Mouse (Mus musculus) MEL (cell line): Measurements from ENCODE around the gene Eif2d. TPM values are rescaled to one million over a fixed set of nuclear protein-coding genes. Genes with fewer than 3 reads are reported as not detected.
A peak's percentile ranks its signal among the peaks of the same experiment; 100 is the strongest.

Experiments
- DNase-seq: peaks from one replicate; pipeline ENCODE4 v3.0.0; 2011; ENCODE audit warnings: low read depth, low spot score
- H3K27ac ChIP-seq: 2 replicates; pipeline ENCODE4 v1.5.1; 2012; ENCODE audit warnings: low read depth, mild to moderate bottlenecking, control low read depth, low read length, moderate library complexity; ENCODE audit not compliant: control insufficient read depth
- H3K27me3 ChIP-seq, 2 experiments: fragments of 150-350 bp in 1 of 2; sonication (generic) in 1 of 2; 2 replicates each; pipeline ENCODE4 v1.6.1; 2012; ENCODE audit warnings: low read length in 2 of 2, mild to moderate bottlenecking in 2 of 2, improper control_type of control experiment in 1 of 2, moderate library complexity in 1 of 2; ENCODE audit not compliant: insufficient read depth in 2 of 2, control insufficient read depth in 1 of 2
- H3K36me3 ChIP-seq, 2 experiments: 2 replicates each; pipeline ENCODE4 v1.6.1; 2012 to 2014; ENCODE audit warnings: low read length in 2 of 2, improper control_type of control experiment in 1 of 2, inconsistent platforms in 1 of 2, mild to moderate bottlenecking in 1 of 2; ENCODE audit not compliant: insufficient read depth in 2 of 2, control insufficient read depth in 1 of 2
- H3K4me1 ChIP-seq, 2 experiments: fragments of 150-350 bp in 1 of 2; sonication (generic) in 1 of 2; 2 replicates each; pipeline ENCODE4 v1.6.1; 2012; ENCODE audit warnings: low read length in 2 of 2, improper control_type of control experiment in 1 of 2, mild to moderate bottlenecking in 1 of 2; ENCODE audit not compliant: insufficient read depth in 2 of 2, control insufficient read depth in 1 of 2
- H3K4me3 ChIP-seq, 2 experiments: fragments of 150-350 bp in 1 of 2; sonication (generic) in 1 of 2; 2 replicates each; pipeline ENCODE4 v1.5.1; 2012; ENCODE audit warnings: low read depth in 2 of 2, low read length in 2 of 2, mild to moderate bottlenecking in 2 of 2, moderate library complexity in 2 of 2, control low read depth in 1 of 2, improper control_type of control experiment in 1 of 2; ENCODE audit not compliant: control insufficient read depth in 1 of 2, insufficient read depth in 1 of 2
- H3K79me2 ChIP-seq: 2 replicates; pipeline ENCODE4 v1.6.1; 2012; ENCODE audit warnings: mild to moderate bottlenecking, low read length, moderate library complexity; ENCODE audit not compliant: control insufficient read depth, poor library complexity, insufficient read depth
- H3K9ac ChIP-seq: 2 replicates; pipeline ENCODE4 v1.6.1; 2012; ENCODE audit warnings: low read depth, mild to moderate bottlenecking, control low read depth, low read length, moderate library complexity; ENCODE audit not compliant: control insufficient read depth, poor library complexity, severe bottlenecking
- H3K9me3 ChIP-seq: fragments of 150-350 bp; sonication (generic); replicated peaks from 2 replicates; pipeline ENCODE4 v1.6.1; 2012; ENCODE audit warnings: mild to moderate bottlenecking, low read length, improper control_type of control experiment, moderate library complexity; ENCODE audit not compliant: insufficient read depth
- BHLHE40 ChIP-seq: IDR thresholded peaks from 2 replicates; pipeline ENCODE4 v1.6.1; 2012; ENCODE audit warnings: low read depth, mild to moderate bottlenecking, inconsistent platforms, low read length, improper control_type of control experiment, borderline replicate concordance
- EP300 ChIP-seq, 2 experiments: IDR thresholded peaks; 2 replicates each; pipeline ENCODE4 v1.6.1; 2011; ENCODE audit warnings: improper control_type of control experiment in 2 of 2, low read length in 2 of 2, low read depth in 1 of 2, mild to moderate bottlenecking in 1 of 2
- ETS1 ChIP-seq: IDR thresholded peaks from 2 replicates; pipeline ENCODE4 v1.6.1; 2012; ENCODE audit warnings: low read depth, mild to moderate bottlenecking, inconsistent platforms, low read length, improper control_type of control experiment, moderate library complexity
- GABPA ChIP-seq: IDR thresholded peaks from 2 replicates; pipeline ENCODE4 v1.6.1; 2012; ENCODE audit warnings: low read depth, mild to moderate bottlenecking, inconsistent platforms, low read length, improper control_type of control experiment, moderate library complexity
- GATA1 ChIP-seq: IDR thresholded peaks from 2 replicates; pipeline ENCODE4 v1.6.1; 2011; ENCODE audit warnings: low read depth, low read length, improper control_type of control experiment
- MAFK ChIP-seq: IDR thresholded peaks from 2 replicates; pipeline ENCODE4 v1.6.1; 2011; ENCODE audit warnings: low read depth, mild to moderate bottlenecking, low read length, improper control_type of control experiment, borderline replicate concordance
- MAX ChIP-seq: IDR thresholded peaks from 2 replicates; pipeline ENCODE4 v1.6.1; 2011; ENCODE audit warnings: low read length, improper control_type of control experiment
- MEF2A ChIP-seq: IDR thresholded peaks from 2 replicates; pipeline ENCODE4 v1.6.1; 2014; ENCODE audit warnings: low read depth, mild to moderate bottlenecking, inconsistent platforms, low read length, improper control_type of control experiment; ENCODE audit not compliant: poor library complexity, insufficient replicate concordance, severe bottlenecking; ENCODE audit errors: extremely low read depth
- MYC ChIP-seq: IDR thresholded peaks from 2 replicates; pipeline ENCODE4 v1.6.1; 2011; ENCODE audit warnings: low read depth, mild to moderate bottlenecking, low read length, improper control_type of control experiment, moderate library complexity
- NRF1 ChIP-seq: IDR thresholded peaks from 2 replicates; pipeline ENCODE4 v1.6.1; 2014; ENCODE audit warnings: low read depth, mild to moderate bottlenecking, inconsistent platforms, low read length, improper control_type of control experiment, moderate library complexity; ENCODE audit not compliant: poor library complexity, insufficient read depth, severe bottlenecking
- RAD21 ChIP-seq: IDR thresholded peaks from 2 replicates; pipeline ENCODE4 v1.6.1; 2011; ENCODE audit warnings: mild to moderate bottlenecking, low read depth, low read length, improper control_type of control experiment
- RCOR1 ChIP-seq: IDR thresholded peaks from 2 replicates; pipeline ENCODE4 v1.6.1; 2012; ENCODE audit warnings: low read depth, mild to moderate bottlenecking, inconsistent platforms, low read length, improper control_type of control experiment
- SMC3 ChIP-seq: IDR thresholded peaks from 2 replicates; pipeline ENCODE4 v1.6.1; 2011; ENCODE audit warnings: low read depth, low read length, improper control_type of control experiment
- TAL1 ChIP-seq: IDR thresholded peaks from 2 replicates; pipeline ENCODE4 v1.6.1; 2012; ENCODE audit warnings: mild to moderate bottlenecking, inconsistent platforms, low read length, moderate library complexity, mixed read lengths
- TCF12 ChIP-seq: IDR thresholded peaks from 2 replicates; pipeline ENCODE4 v1.6.1; 2014; ENCODE audit warnings: low read depth, mild to moderate bottlenecking, inconsistent platforms, low read length, improper control_type of control experiment, moderate library complexity
- USF1 ChIP-seq: IDR thresholded peaks from 2 replicates; pipeline ENCODE4 v1.6.1; 2014; ENCODE audit warnings: low read depth, mild to moderate bottlenecking, inconsistent platforms, low read length, improper control_type of control experiment, moderate library complexity
- USF2 ChIP-seq, 2 experiments: IDR thresholded peaks; 2 replicates each; pipeline ENCODE4 v1.6.1; 2011 to 2012; ENCODE audit warnings: improper control_type of control experiment in 2 of 2, low read length in 2 of 2, borderline replicate concordance in 1 of 2, inconsistent platforms in 1 of 2, low read depth in 1 of 2, mild to moderate bottlenecking in 1 of 2; ENCODE audit not compliant: insufficient read depth in 1 of 2
- ZKSCAN1 ChIP-seq: IDR thresholded peaks from 2 replicates; pipeline ENCODE4 v1.6.1; 2012; ENCODE audit warnings: low read depth, mild to moderate bottlenecking, inconsistent platforms, low read length, improper control_type of control experiment, moderate library complexity
- ZMIZ1 ChIP-seq: IDR thresholded peaks from 2 replicates; pipeline ENCODE4 v1.6.1; 2012; ENCODE audit warnings: low read depth, mild to moderate bottlenecking, inconsistent platforms, low read length, improper control_type of control experiment, moderate library complexity
- ZNF384 ChIP-seq: IDR thresholded peaks from 2 replicates; pipeline ENCODE4 v1.6.1; 2012; ENCODE audit warnings: low read depth, mild to moderate bottlenecking, inconsistent platforms, low read length, improper control_type of control experiment
- polyA plus RNA-seq, 2 experiments: library from polyadenylated mRNA; stranded (reverse) in 1 of 2; unstranded in 1 of 2; fragments of >175 nt in 1 of 2; fragments of >200 nt in 1 of 2; gene quantifications; 2 replicates each; pipeline versions ENCODE4 v1.2.1 to v1.2.4; 2012; ENCODE audit warnings: low replicate concordance in 2 of 2, low read depth in 1 of 2; ENCODE audit not compliant: insufficient read length in 2 of 2, insufficient read depth in 1 of 2, missing spikeins in 1 of 2
- total RNA-seq: library from RNA; depleted of rRNA; stranded (reverse); fragments of 300-350 nt; gene quantifications from 2 replicates; pipeline ENCODE4 v1.2.3, GENCODE M21; 2012

Gene Eif2d
- total and polyA plus RNA-seq, 3 experiments = 31.0 to 43.6 TPM; not detected in 1

DNA sequence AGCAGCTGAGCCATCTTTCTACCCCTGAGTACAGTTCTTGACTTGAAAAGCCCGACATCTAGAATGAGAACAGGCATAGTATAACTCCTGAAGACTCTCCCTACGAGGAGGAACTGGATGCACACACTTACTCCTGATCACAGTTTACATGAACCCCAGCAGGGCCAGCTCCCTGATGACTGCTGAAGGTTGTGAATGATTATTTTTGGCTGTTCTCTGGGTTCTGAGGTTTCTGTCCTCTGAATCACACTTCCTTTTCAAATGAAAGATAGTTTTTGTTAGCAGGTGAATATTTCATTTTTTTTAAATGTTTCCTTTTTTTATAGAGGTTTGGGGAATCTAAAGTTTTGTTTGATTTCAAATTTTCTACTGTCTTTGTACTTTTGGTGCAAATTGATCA lies 11.5 kb upstream of the Eif2d start:
- H3K9ac ChIP-seq = no peak overlapping the region
- TF ChIP-seq RCOR1 = no peak
- 0 out of 2 replicates have a peak, but pooled peaks have one; percentile 2 for TF ChIP-seq GATA1
- TF ChIP-seq EP300 (IDR thresholded peaks at IDR 0.05; ENCODE audit: low read depth in 1 of 2, low read length in 2 of 2) = peak; percentile 25 to 59; a peak in 2 of 4 replicates
- no peak for TF ChIP-seq BHLHE40
- TF ChIP-seq NRF1 = no peak
- TF ChIP-seq TCF12 = 0 out of 2 replicates have a peak, but pooled peaks have one; percentile 21
- no peak for TF ChIP-seq GABPA
- TF ChIP-seq SMC3 = no peak
- peak; percentile 59; the same call in 1 of the 2 replicates for TF ChIP-seq MEF2A
- no peak for TF ChIP-seq MAFK
- TF ChIP-seq ETS1 = 0 out of 2 replicates have a peak, but pooled peaks have one; percentile 23
- TF ChIP-seq USF2 (IDR thresholded peaks at IDR 0.05; ENCODE audit: borderline replicate concordance in 1 of 2, insufficient read depth in 1 of 2, low read depth in 1 of 2, low read length in 2 of 2) = no peak
- no peak for TF ChIP-seq ZMIZ1
- peak; percentile 64 for TF ChIP-seq ZNF384
- no peaks in the 10 kb centered on the region for H3K27me3 ChIP-seq
- peaks cover 25 to 31% of the 10 kb centered on the region in 2 experiments for H3K4me1 ChIP-seq
- no peak overlapping the region for H3K27ac ChIP-seq
- H3K79me2 ChIP-seq = peaks cover 6% of the 10 kb centered on the region
- H3K4me3 ChIP-seq = no peak overlapping the region
- H3K9me3 ChIP-seq = no peaks in the 10 kb centered on the region
- DNase-seq = peak; percentile 50
- H3K36me3 ChIP-seq = peaks cover 0 to 40% of the 10 kb centered on the region in 2 experiments; a peak in 2 of 4 replicates

DNA sequence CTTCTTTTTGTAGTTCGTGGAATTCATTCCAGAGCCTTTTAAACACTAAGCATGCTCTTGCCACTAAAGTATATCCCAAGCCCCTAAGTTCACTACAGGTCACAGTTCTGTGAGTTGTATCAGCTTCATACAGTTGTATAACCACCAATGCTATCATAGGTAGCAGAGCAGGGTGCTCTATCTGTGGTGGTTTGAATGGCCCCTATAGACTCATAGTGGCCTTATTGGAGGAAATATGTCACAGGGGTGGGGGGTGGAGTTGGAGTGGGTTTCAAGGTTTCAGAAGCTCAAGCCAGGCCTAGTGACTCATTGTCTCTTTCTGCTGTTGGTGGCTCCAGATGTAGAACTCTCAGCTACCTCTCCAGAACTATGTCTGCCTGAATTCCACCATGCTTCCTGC lies 10.5 kb upstream of the Eif2d start:
- no peaks in the 10 kb centered on the region for H3K9me3 ChIP-seq
- peaks cover 3% of the 10 kb centered on the region for H3K79me2 ChIP-seq
- TF ChIP-seq ZKSCAN1 (no peak), TAL1 (peak; percentile 81), TCF12 (peak; percentile 85), MAX (no peak), GATA1 (peak; percentile 69), SMC3 (no peak), USF1 (peak; percentile 31; the same call in 1 of the 2 replicates), MYC (no peak), BHLHE40 (no peak), ETS1 (peak; percentile 38; the same call in 1 of the 2 replicates), EP300 (IDR thresholded peaks at IDR 0.05; ENCODE audit: low read depth in 1 of 2, low read length in 2 of 2) (peak; percentile 61 to 88; a peak in 3 of 4 replicates), RAD21 (no peak)
- TF ChIP-seq, all 39 proteins: peak for 6
- peaks cover 22 to 24% of the 10 kb centered on the region in 2 experiments for H3K4me1 ChIP-seq
- peak overlapping the region; percentile 1; the same call in 1 of the 2 replicates for H3K27ac ChIP-seq
- H3K27me3 ChIP-seq = no peaks in the 10 kb centered on the region
- no peak overlapping the region for H3K9ac ChIP-seq
- peaks cover 0 to 35% of the 10 kb centered on the region in 2 experiments; a peak in 2 of 4 replicates for H3K36me3 ChIP-seq
- DNase-seq = peak; percentile 74
- H3K4me3 ChIP-seq = no peak overlapping the region
